Mouse (Mus musculus) forebrain, postnatal 0 days (tissue): Measurements from ENCODE around the gene P2rx6. TPM values are rescaled to one million over a fixed set of nuclear protein-coding genes. Genes with fewer than 3 reads are reported as not detected.
"Not testable (repeated sequence)": the region's sequence is repeated elsewhere in the genome, so short reads cannot be mapped to it uniquely, and the experiment has no call there.

Experiments used
- ATAC-seq: fragments of 200-750 bp; cut with Nextera tagmentation; 2 replicates; pipeline ENCODE4 v1.8.0; 2017; ENCODE audit warnings: mild to moderate bottlenecking, moderate library complexity
- DNase-seq: peaks from one replicate; pipeline ENCODE4 v3.0.0-alpha.2; 2015
- H3K27ac ChIP-seq: fragments of 300-500 bp; sonication (generic); 2 replicates; pipeline ENCODE4 v1.5.1; 2014; ENCODE audit warnings: low read depth, mild to moderate bottlenecking, antibody characterized with exemption, low read length, moderate library complexity, mixed read lengths
- H3K27me3 ChIP-seq: fragments of 300-500 bp; sonication (generic); 2 replicates; pipeline ENCODE4 v1.6.1; 2014; ENCODE audit warnings: mild to moderate bottlenecking, low read length, mixed read lengths; ENCODE audit not compliant: insufficient read depth
- H3K36me3 ChIP-seq: fragments of 300-500 bp; sonication (generic); 2 replicates; pipeline ENCODE4 v1.6.1; 2014; ENCODE audit warnings: mild to moderate bottlenecking, moderate library complexity; ENCODE audit not compliant: insufficient read depth
- H3K4me1 ChIP-seq: fragments of 300-500 bp; sonication (generic); 2 replicates; pipeline ENCODE4 v1.6.1; 2014; ENCODE audit warnings: antibody characterized with exemption; ENCODE audit not compliant: insufficient read depth
- H3K4me2 ChIP-seq: fragments of 300-500 bp; sonication (generic); 2 replicates; pipeline ENCODE4 v1.6.1; 2014; ENCODE audit warnings: low read depth, mild to moderate bottlenecking, moderate library complexity
- H3K4me3 ChIP-seq: fragments of 300-500 bp; sonication (generic); 2 replicates; pipeline ENCODE4 v1.5.1; 2014; ENCODE audit warnings: low read depth, low read length, mixed read lengths
- H3K9ac ChIP-seq: fragments of 300-500 bp; sonication (generic); 2 replicates; pipeline ENCODE4 v1.6.1; 2014; ENCODE audit warnings: mild to moderate bottlenecking
- H3K9me3 ChIP-seq: fragments of 300-500 bp; sonication (generic); 2 replicates; pipeline ENCODE4 v1.6.1; 2016; ENCODE audit warnings: low read length
- CTCF ChIP-seq: sonication (generic); IDR thresholded peaks from 2 replicates; pipeline ENCODE4 v1.5.1; 2016; ENCODE audit warnings: antibody characterized with exemption, control low read depth, low read depth
- WGBS: fragments of 180-500 bp; shearing (Covaris S2); extraction: QIAGEN DNeasy Blood & Tissue Kit; methylation state at CpG from one replicate; pipeline ENCODE4 v1.1.7; 2014; 5-methylcytosine and 5-hydroxymethylcytosine counted together
- polyA plus RNA-seq: library from polyadenylated mRNA; unstranded; fragments of >200 nt; fragmentation: Nextera tagmentation; extraction: Ambion mirVana; gene quantifications from 2 replicates; pipeline ENCODE4 v1.2.1, GENCODE M21; 2015
- total RNA-seq: library from RNA; depleted of rRNA; stranded (reverse); fragments of >200 nt; gene quantifications from 2 replicates; pipeline ENCODE4 v1.2.3, GENCODE M21; 2014

The P2rx6 gene
- total and polyA plus RNA-seq, 2 experiments from 2014 or later = 1.9 to 2.8 TPM

DNA sequence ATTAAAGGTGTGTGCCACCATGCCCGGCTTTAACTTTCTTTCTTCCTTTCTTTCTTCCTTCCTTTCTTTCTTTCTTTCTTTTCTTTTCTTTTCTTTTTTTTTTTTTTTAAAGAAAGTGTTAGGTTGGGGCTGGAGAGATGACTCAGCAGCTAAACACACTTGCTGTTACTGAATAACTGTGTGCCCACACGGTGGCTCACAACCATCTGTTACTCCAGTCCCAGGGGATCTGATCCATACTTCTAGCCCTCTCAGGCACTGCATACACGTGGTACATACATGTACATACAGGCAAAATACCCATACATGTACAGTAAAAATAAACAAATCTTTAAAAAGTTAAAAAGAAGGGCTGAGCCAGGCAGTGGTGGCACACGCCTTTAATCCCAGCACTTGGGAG, 49.7 kb downstream of the P2rx6 start:
- Histone ChIP-seq H3K9ac (no peak overlapping the region), H3K4me3 (no peak overlapping the region), H3K4me2 (no peak overlapping the region), H3K9me3 (no peaks in the 10 kb centered on the region), H3K27me3 (no peaks in the 10 kb centered on the region), H3K4me1 (no peaks in the 10 kb centered on the region), H3K27ac (no peak overlapping the region), H3K36me3 (no peaks in the 10 kb centered on the region)
- no peak for DNase-seq
- WGBS = 71% methylated on average over 4 of the region's 4 CpGs
- no peak for ATAC-seq
- no peak for TF ChIP-seq CTCF

GRCm38 (mm10) chr16:17614740-17615139, 53.1 kb downstream of the P2rx6 start:
- H3K27ac ChIP-seq, DNase-seq, H3K27me3 ChIP-seq, H3K4me3 ChIP-seq, ATAC-seq, H3K36me3 ChIP-seq, H3K9me3 ChIP-seq, H3K4me2 ChIP-seq, H3K4me1 ChIP-seq, H3K9ac ChIP-seq: not testable (repeated sequence)
- TF ChIP-seq CTCF = peak; percentile 61
- 88% methylated on average over 6 of the region's 6 CpGs for WGBS

- no peaks in the 10 kb centered on the region for H3K9me3 ChIP-seq
- no peak overlapping the region for H3K9ac ChIP-seq
- DNase-seq (no peak), ATAC-seq (no peak)
- no peak for TF ChIP-seq CTCF
- no peaks in the 10 kb centered on the region for H3K36me3 ChIP-seq
- H3K27ac ChIP-seq = no peak overlapping the region
- no peak overlapping the region for H3K4me3 ChIP-seq
- H3K4me1 ChIP-seq = peaks cover 6% of the 10 kb centered on the region; the same call in 1 of the 2 replicates
- H3K4me2 ChIP-seq = no peak overlapping the region
- 91% methylated on average over 5 of the region's 5 CpGs for WGBS
- H3K27me3 ChIP-seq = no peaks in the 10 kb centered on the region
These were observed 54.5 kb downstream of the P2rx6 start for GRCm38 (mm10) chr16:17616212-17616611.

DNA sequence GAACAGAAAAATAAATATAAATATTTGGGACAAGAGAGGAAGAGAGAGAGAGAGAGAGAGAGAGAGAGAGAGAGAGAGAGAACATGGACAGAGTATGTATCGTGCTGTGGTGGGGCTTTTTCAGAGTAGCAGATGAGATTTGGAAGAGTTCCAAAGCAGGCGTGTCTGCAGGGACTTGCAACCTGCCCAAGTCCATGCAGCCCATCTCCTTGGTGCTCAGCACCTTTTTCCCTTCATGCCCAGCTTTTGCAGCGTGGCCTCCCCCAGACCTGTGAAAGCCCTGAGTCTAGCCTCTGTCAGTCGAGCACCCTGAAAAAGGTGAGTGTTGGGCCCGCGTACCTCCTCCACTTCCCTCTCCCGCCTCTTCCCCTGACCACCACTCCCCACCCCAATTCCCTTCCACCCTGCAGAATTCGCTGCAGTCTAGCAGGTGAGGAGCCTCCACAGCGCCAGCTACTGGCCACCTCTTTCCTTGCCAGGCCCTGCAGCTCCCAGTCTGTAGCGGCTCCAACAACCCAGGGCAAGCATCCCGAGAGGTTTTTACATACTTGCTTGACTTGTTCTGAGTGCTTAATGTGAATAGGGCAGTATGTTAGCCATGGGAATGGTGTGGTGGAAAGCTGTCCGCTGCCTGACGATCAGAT, 56.4 kb downstream of the P2rx6 start:
- Histone ChIP-seq H3K36me3 (peaks cover 6% of the 10 kb centered on the region; the same call in 1 of the 2 replicates), H3K4me1 (peaks cover 6% of the 10 kb centered on the region; the same call in 1 of the 2 replicates), H3K9me3 (no peaks in the 10 kb centered on the region), H3K4me2 (no peak overlapping the region), H3K9ac (no peak overlapping the region), H3K27me3 (no peaks in the 10 kb centered on the region), H3K27ac (no peak overlapping the region), H3K4me3 (no peak overlapping the region)
- TF ChIP-seq CTCF = peak; percentile 72
- DNase-seq = peak; percentile 58
- WGBS = 16% methylated on average over 13 of the region's 13 CpGs
- ATAC-seq = 0 out of 2 replicates have a peak, but pooled peaks have one; percentile 28

DNA sequence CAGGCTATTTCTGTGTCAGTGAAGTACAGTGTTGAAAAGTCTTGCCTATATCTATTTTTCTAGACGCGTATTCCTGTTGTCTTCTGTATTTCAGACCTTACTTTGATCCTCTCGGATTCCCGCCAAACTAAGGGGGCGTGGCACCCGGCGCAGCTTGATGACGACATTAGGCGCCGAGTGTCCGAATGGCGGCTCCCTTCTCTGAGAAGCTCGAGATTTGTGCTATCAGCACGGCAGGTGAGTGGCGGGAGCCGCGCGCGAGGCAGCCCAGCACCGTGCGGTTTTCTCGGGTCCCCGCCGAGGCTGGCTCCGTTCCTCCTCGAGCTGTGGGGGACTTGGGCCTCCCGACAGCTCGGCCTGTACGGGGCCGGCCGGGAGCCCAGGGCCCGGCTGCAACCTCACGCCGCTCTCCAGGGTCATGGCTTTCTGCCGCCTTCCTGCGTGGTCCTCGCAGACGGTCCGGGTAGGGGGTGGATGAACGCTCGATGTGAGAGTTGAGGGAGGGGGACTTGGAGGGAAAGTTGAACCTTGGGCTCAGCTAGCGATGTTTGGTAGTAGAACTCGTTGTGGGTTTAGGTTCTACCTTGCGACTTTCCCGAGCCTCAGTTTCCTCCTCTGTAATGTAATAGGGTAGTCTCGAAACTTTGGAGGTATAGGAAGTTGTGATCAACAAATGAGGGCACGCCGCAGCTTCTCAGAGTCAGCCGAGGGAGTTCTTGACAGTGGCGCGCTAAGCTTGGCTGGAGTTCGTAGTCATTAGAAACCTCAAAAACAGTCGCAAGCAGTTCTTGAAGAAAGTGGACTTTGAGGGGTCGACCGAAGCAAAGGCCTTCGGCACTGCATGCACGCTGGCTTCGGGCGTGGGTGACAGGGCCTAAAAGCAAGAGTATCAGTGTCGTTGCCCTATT, 57.8 kb downstream of the P2rx6 start, which contains the start of gene Smpd4:
Smpd4 (plus strand) TSS at position 157 of the 908 bp plus-strand sequence.
- 2% methylated on average over 60 of the region's 60 CpGs for WGBS
- ATAC-seq (peak; percentile 72), DNase-seq (peak; percentile 93)
- Histone ChIP-seq H3K4me2 (peak within 1 kb of the TSS; percentile 68), H3K9me3 (no peaks in the 10 kb centered on the region), H3K4me1 (peaks cover 6% of the 10 kb centered on the region; the same call in 1 of the 2 replicates), H3K36me3 (peaks cover 10% of the 10 kb centered on the region; the same call in 1 of the 2 replicates), H3K27ac (0 out of 2 replicates have a peak within 1 kb of the TSS, but pooled peaks have one; percentile 10), H3K9ac (peak within 1 kb of the TSS; percentile 72), H3K27me3 (no peaks in the 10 kb centered on the region), H3K4me3 (peak within 1 kb of the TSS; percentile 75)
- TF ChIP-seq CTCF = no peak

DNA sequence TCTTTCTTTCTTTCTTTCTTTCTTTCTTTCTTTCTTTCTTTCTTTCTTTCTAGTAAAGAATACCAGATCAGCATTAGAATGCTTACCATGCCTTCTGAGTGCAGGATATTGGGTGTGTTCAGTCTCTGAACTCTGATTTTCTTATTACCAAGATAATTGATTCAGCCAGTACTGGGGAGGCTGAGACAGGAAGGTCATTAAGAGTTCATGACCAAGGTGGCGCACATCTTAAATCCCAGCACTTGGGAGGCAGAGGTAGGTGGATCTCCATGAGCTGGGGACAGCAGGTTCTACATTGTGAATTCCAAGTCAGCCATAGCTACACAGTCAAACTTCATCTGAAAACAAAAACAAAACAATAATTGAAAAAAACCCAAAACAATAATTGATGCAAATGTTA, 60.3 kb downstream of the P2rx6 start:
- ATAC-seq (no peak), DNase-seq (no peak)
- Histone ChIP-seq H3K9me3 (no peaks in the 10 kb centered on the region), H3K9ac (no peak overlapping the region), H3K36me3 (peaks cover 22% of the 10 kb centered on the region), H3K27ac (no peak overlapping the region), H3K4me2 (no peak overlapping the region), H3K27me3 (no peaks in the 10 kb centered on the region), H3K4me3 (no peak overlapping the region), H3K4me1 (peaks cover 6% of the 10 kb centered on the region; the same call in 1 of the 2 replicates)
- no peak for TF ChIP-seq CTCF
- WGBS = 91% methylated on average over 1 of the region's 1 CpGs
